Mouse (Mus musculus) liver, embryonic 14.5 days (tissue): ENCODE results near the gene Sgcg.

ENCODE experiments used
- CTCF ChIP-seq: IDR thresholded peaks from 2 replicates; pipeline ENCODE4 v1.5.1; 2016; ENCODE audit warnings: antibody characterized with exemption, low read depth, control low read depth
- EP300 ChIP-seq: IDR thresholded peaks from 2 replicates; pipeline ENCODE4 v1.6.1; 2016; ENCODE audit warnings: antibody characterized with exemption, low read depth

GRCm38 (mm10) chr14:61194416-61194815 is 63.9 kb downstream of the Sgcg start:
- TF ChIP-seq EP300 (no peak), CTCF (no peak)
